Mouse (Mus musculus) embryonic facial prominence, embryonic 13.5 days (tissue): ENCODE measurements around the gene Zfyve1. TPM values are rescaled to one million over a fixed set of nuclear protein-coding genes. Genes with fewer than 3 reads are reported as not detected.
"Not testable (repeated sequence)": the region's sequence is repeated elsewhere in the genome, so short reads cannot be mapped to it uniquely, and the experiment has no call there.

Experiments
- ATAC-seq: fragments of 200-750 bp; cut with Nextera tagmentation; 2 replicates; pipeline ENCODE4 v1.8.0; 2017; ENCODE audit warnings: low read depth; ENCODE audit not compliant: insufficient number of reproducible peaks, insufficient read depth, low FRiP score, low TSS enrichment
- H3K27ac ChIP-seq: fragments of 300-500 bp; sonication (generic); 2 replicates; pipeline ENCODE4 v1.5.1; 2015; ENCODE audit warnings: moderate library complexity, mild to moderate bottlenecking, inconsistent platforms
- H3K27me3 ChIP-seq: fragments of 300-500 bp; sonication (generic); 2 replicates; pipeline ENCODE4 v1.6.1; 2015; ENCODE audit warnings: mild to moderate bottlenecking, inconsistent platforms
- H3K36me3 ChIP-seq: fragments of 300-500 bp; sonication (generic); 2 replicates; pipeline ENCODE4 v1.6.1; 2015; ENCODE audit warnings: mild to moderate bottlenecking, inconsistent platforms
- H3K4me1 ChIP-seq: fragments of 300-500 bp; sonication (generic); 2 replicates; pipeline ENCODE4 v1.6.1; 2015; ENCODE audit warnings: inconsistent platforms
- H3K4me2 ChIP-seq: fragments of 300-500 bp; sonication (generic); 2 replicates; pipeline ENCODE4 v1.6.1; 2015; ENCODE audit warnings: moderate library complexity, mild to moderate bottlenecking, inconsistent platforms
- H3K4me3 ChIP-seq: fragments of 300-500 bp; sonication (generic); 2 replicates; pipeline ENCODE4 v1.5.1; 2015; ENCODE audit warnings: mild to moderate bottlenecking, inconsistent platforms
- H3K9ac ChIP-seq: fragments of 300-500 bp; sonication (generic); 2 replicates; pipeline ENCODE4 v1.6.1; 2015; ENCODE audit warnings: mild to moderate bottlenecking, inconsistent platforms
- H3K9me3 ChIP-seq: fragments of 300-500 bp; sonication (generic); 2 replicates; pipeline ENCODE4 v1.6.1; 2016; ENCODE audit warnings: inconsistent platforms
- WGBS: fragments of 180-500 bp; shearing (Covaris S2); methylation state at CpG from one replicate; pipeline ENCODE4 v1.1.7; 2015; ENCODE audit warnings: mixed read lengths; 5-methylcytosine and 5-hydroxymethylcytosine counted together
- polyA plus RNA-seq: library from polyadenylated mRNA; unstranded; fragments of >200 nt; fragmentation: Nextera tagmentation; extraction: Ambion mirVana; gene quantifications from 2 replicates; pipeline ENCODE4 v1.2.1, GENCODE M21; 2015

The Zfyve1 gene
- polyA plus RNA-seq, result 22.5 and 26.2 TPM in 2 replicates

DNA sequence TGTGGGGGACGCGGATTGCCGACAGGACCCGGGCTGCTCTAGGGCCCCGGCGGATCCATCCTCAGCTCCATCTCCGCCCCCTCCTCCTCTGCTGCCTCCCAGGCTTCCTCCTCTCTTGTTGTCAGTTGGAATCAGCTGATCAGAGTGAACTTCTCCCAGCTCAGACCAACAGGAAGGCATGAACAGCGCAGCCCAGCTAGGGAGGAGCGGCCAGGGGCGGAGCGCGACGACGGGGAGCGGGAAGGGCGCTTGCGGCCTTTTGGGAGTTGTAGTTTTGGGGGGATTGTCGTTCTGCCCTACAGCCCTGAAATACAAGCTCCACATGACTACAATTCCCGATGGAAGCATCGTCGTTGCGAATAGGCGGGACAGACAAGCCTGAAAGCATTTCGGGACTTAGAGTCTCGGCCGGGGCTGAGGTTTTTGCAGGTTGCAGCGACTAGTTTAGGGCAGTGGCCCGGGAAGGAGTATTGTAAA lies at the start of gene Zfyve1:
Gene Zfyve1, minus strand, starts transcription at position 198 of the 477 bp plus-strand sequence.
- peak within 1 kb of the TSS; percentile 92 for H3K27ac ChIP-seq
- H3K9me3 ChIP-seq, result no peaks in the 10 kb centered on the region
- H3K4me2 ChIP-seq, result peak within 1 kb of the TSS; percentile 61
- peak within 1 kb of the TSS; percentile 97 for H3K9ac ChIP-seq
- peak within 1 kb of the TSS; percentile 95 for H3K4me3 ChIP-seq
- H3K4me1 ChIP-seq, result peaks cover 20% of the 10 kb centered on the region
- WGBS, result under 1% methylated on average over 27 of the region's 28 CpGs
- H3K36me3 ChIP-seq, result peaks cover 26% of the 10 kb centered on the region
- H3K27me3 ChIP-seq, result no peaks in the 10 kb centered on the region
- ATAC-seq, result peak; percentile 96

GRCm38 (mm10) chr12:83643116-83643515 lies 46.1 kb upstream of the Zfyve1 start:
- no peak for ATAC-seq
- no peak overlapping the region for H3K4me2 ChIP-seq
- H3K36me3 ChIP-seq, result peaks cover 68% of the 10 kb centered on the region
- H3K4me1 ChIP-seq, result no peaks in the 10 kb centered on the region
- WGBS, result 85% methylated on average over 1 of the region's 1 CpGs
- H3K27ac ChIP-seq, result no peak overlapping the region
- no peaks in the 10 kb centered on the region for H3K27me3 ChIP-seq
- no peak overlapping the region for H3K4me3 ChIP-seq
- no peaks in the 10 kb centered on the region for H3K9me3 ChIP-seq
- H3K9ac ChIP-seq, result no peak overlapping the region

- Histone ChIP-seq H3K9ac (no peak overlapping the region), H3K36me3 (peaks cover 73% of the 10 kb centered on the region)
- WGBS, result 95% methylated on average over 2 of the region's 2 CpGs
Measured at GRCm38 (mm10) chr12:83641233-83641632, 44.2 kb upstream of the Zfyve1 start.

GRCm38 (mm10) chr12:83633807-83634206 lies 36.8 kb upstream of the Zfyve1 start:
- Histone ChIP-seq H3K4me3 (peak overlapping the region; percentile 19; the same call in 1 of the 2 replicates), H3K4me1 (peaks cover 5% of the 10 kb centered on the region; the same call in 1 of the 2 replicates), H3K27me3 (no peaks in the 10 kb centered on the region), H3K36me3 (peaks cover 26% of the 10 kb centered on the region), H3K4me2 (peak overlapping the region; percentile 70), H3K9me3 (no peaks in the 10 kb centered on the region), H3K9ac (no peak overlapping the region), H3K27ac (no peak overlapping the region)
- WGBS, result 38% methylated on average over 2 of the region's 2 CpGs
- ATAC-seq, result no peak

More at GRCm38 (mm10) chr12:83641233-83641632, 44.2 kb upstream of the Zfyve1 start:
- no peaks in the 10 kb centered on the region for H3K4me1 ChIP-seq
- H3K9me3 ChIP-seq, result no peaks in the 10 kb centered on the region
- no peak for ATAC-seq
- H3K4me2 ChIP-seq, result no peak overlapping the region
- no peak overlapping the region for H3K27ac ChIP-seq
- H3K27me3 ChIP-seq, result no peaks in the 10 kb centered on the region
- H3K4me3 ChIP-seq, result no peak overlapping the region

DNA sequence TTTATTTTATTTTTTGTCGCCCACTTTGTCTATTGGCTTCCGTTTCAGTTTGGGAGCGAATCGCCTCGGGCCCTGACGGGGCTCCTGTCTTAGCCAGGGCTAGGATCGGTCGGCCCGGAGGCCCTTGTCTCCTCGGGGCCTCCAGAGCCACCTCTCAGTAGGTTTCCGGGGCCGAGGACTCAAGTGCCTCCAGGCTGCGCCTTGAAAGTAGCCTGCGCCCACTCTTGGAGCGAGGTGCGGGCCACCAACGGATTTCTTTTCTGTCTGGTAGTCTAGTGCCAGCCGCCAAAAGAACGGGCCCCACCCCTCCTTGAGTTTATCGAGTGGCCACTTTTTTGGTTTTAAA lies 35.6 kb upstream of the Zfyve1 start:
- H3K27me3 ChIP-seq, result no peaks in the 10 kb centered on the region
- peak overlapping the region; percentile 70 for H3K4me2 ChIP-seq
- WGBS, result under 1% methylated on average over 20 of the region's 20 CpGs
- no peaks in the 10 kb centered on the region for H3K9me3 ChIP-seq
- peaks cover 19% of the 10 kb centered on the region for H3K36me3 ChIP-seq
- H3K4me3 ChIP-seq, result peak overlapping the region; percentile 68
- H3K4me1 ChIP-seq, result peaks cover 5% of the 10 kb centered on the region; the same call in 1 of the 2 replicates
- H3K27ac ChIP-seq, result peak overlapping the region; percentile 97
- peak overlapping the region; percentile 99 for H3K9ac ChIP-seq
- ATAC-seq, result peak; percentile 16; the same call in 1 of the 2 replicates

DNA sequence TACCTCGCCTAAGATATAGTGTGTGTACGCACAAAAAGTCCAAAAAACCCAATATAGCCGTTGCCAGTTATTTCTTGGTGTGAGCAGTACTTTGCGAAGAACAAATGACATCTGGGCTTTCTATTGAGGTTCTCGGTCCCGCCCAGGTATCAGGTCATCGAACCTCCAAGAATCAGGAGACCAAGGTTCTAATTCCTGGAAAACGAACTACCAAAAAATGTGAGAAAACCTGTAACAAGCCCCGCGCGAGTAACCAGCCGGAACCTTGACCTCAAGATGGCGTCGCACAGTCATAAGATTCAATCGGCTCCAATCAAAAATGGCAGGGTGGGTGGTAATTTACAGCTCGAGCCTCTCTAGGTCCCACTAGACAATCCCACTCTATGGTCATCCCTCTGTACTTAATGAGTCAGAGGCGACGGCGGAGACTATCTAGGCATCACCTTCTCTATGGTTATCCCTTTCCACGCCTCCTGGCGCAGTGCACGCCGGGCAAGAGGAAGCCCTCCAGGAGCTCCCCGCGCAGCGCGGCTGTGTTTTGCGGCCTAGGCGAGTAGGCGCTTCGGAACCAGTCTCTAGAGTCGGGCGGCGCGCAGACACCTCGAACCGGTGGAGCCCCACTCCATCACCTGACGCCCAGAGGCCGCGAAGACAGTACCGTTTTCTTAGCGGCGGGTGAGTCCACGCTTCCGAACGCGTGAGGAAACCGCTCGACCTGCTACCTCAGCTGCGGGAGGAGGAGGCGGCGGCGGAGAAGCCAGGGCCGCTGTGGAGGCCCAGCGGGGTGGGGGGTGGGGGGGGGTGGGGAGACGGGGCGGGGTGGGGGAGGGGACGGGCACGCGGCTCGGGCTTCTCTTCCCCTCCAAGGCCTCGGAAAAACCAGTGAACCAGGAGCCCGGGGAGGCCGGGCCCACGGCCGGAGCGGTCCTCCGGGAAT lies 35.0 kb upstream of the Zfyve1 start:
- peak overlapping the region; percentile 70 for H3K4me2 ChIP-seq
- H3K27ac ChIP-seq, result peak overlapping the region; percentile 97
- ATAC-seq, result peak; percentile 100
- no peaks in the 10 kb centered on the region for H3K27me3 ChIP-seq
- H3K4me1 ChIP-seq, result peaks cover 5% of the 10 kb centered on the region; the same call in 1 of the 2 replicates
- peak overlapping the region; percentile 99 for H3K9ac ChIP-seq
- WGBS, result under 1% methylated on average over 58 of the region's 68 CpGs
- no peaks in the 10 kb centered on the region for H3K9me3 ChIP-seq
- H3K36me3 ChIP-seq, result peaks cover 13% of the 10 kb centered on the region
- peak overlapping the region; percentile 68 for H3K4me3 ChIP-seq

- peak within 1 kb of the TSS; percentile 68 for H3K4me3 ChIP-seq
- ATAC-seq, H3K36me3 ChIP-seq, H3K4me1 ChIP-seq, H3K27me3 ChIP-seq, H3K9me3 ChIP-seq: not testable (repeated sequence)
- peak within 1 kb of the TSS; percentile 97 for H3K27ac ChIP-seq
- peak within 1 kb of the TSS; percentile 99 for H3K9ac ChIP-seq
- peak within 1 kb of the TSS; percentile 67 for H3K4me2 ChIP-seq
- no CpG with 5 or more reads among the region's 5 CpGs for WGBS
Measured at GRCm38 (mm10) chr12:83630936-83631335, 33.9 kb upstream of the Zfyve1 start, which contains the start of gene Rbm25. Gene Rbm25 (plus strand): TSS chr12:83631236.

DNA sequence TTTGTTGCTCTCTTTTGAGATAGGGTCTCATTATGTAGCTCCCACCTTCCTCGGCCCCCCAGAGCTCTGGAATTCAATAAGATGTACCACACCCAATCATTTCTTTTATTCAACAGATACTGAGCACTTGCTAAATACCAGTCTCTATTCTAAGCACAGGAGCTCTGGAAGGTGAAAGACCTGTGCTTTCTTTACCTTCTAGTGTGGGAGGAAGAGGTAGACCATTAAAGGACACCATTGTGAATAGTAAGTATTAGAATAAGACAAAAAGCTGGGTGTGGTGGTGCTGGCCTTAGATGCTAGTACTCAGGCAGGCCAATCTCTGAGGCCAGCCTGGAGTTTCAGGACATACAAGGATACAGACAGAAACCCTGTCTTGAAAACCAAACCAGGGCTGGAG lies 27.3 kb upstream of the Zfyve1 start:
- Histone ChIP-seq H3K36me3 (no peaks in the 10 kb centered on the region), H3K4me3 (no peak overlapping the region), H3K4me1 (no peaks in the 10 kb centered on the region), H3K9ac (no peak overlapping the region), H3K27ac (no peak overlapping the region), H3K9me3 (no peaks in the 10 kb centered on the region), H3K4me2 (no peak overlapping the region), H3K27me3 (no peaks in the 10 kb centered on the region)
- ATAC-seq, result no peak
- WGBS, result 78% methylated on average over 1 of the region's 1 CpGs

DNA sequence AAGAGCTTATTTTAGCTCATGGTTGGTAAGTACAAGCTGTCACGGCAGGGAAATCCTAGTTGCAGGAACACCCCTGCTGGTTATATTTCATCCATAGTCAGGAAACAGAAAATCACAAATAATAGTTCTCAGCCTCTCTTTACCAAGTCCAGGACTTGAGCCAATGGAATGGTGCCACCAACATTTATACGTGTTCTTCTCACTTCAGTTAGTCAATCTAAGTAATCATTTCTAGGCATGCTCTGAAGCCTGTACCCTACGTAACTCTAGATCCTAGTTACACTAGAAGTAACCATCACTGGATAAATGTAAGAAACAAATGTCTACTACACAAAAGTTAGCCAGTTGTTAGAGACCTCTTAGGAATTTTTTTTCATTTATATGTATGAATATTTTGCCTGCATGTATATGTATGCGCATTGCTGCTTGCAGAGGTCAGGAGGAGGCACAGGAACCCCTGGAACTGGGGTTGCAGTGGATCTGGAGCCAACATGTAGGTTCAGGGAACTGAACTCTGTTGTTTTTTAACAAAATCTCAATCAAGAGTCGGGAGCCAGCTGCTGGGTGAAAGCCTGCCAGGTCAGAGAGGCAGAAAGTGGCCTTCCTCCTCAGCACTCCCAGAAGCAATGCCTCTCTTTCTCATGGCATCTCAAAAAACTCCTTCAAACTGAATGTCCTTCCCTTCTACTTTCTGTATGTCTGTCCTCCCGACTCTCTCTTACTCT lies 25.2 kb upstream of the Zfyve1 start:
- H3K9ac ChIP-seq, result no peak overlapping the region
- ATAC-seq, result no peak
- H3K4me3 ChIP-seq, result no peak overlapping the region
- no peak overlapping the region for H3K27ac ChIP-seq
- H3K27me3 ChIP-seq, result no peaks in the 10 kb centered on the region
- WGBS, result 84% methylated on average over 6 of the region's 6 CpGs
- no peak overlapping the region for H3K4me2 ChIP-seq
- H3K36me3 ChIP-seq, result no peaks in the 10 kb centered on the region
- H3K4me1 ChIP-seq, result no peaks in the 10 kb centered on the region
- no peaks in the 10 kb centered on the region for H3K9me3 ChIP-seq

DNA sequence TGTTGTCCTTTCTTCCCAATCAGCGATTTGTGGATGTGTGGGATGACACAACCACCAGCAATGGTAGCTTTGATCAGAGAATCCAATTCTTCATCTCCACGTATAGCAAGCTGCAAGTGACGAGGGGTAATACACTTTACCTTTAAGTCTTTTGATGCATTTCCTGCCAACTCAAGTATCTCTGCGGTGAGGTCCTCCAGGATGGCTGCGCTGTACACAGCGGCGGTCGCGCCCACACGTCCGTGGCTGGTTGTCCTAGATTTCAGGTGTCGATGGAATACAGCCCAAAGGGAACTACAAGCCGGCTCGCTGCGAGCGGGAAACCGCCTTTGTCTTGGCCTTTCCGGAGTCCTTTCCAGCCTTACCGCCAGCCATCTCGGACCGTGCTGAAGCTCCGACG lies 23.7 kb upstream of the Zfyve1 start:
- ATAC-seq, H3K4me1 ChIP-seq, H3K9me3 ChIP-seq, H3K27me3 ChIP-seq, H3K27ac ChIP-seq, H3K9ac ChIP-seq, H3K4me2 ChIP-seq, H3K4me3 ChIP-seq, H3K36me3 ChIP-seq: not testable (repeated sequence)
- WGBS, result 68% methylated on average over 23 of the region's 23 CpGs

GRCm38 (mm10) chr12:83618981-83619380 lies 22.0 kb upstream of the Zfyve1 start:
- no peak overlapping the region for H3K9ac ChIP-seq
- H3K4me3 ChIP-seq, result no peak overlapping the region
- no peak overlapping the region for H3K27ac ChIP-seq
- H3K9me3 ChIP-seq, result no peaks in the 10 kb centered on the region
- WGBS, result 81% methylated on average over 2 of the region's 2 CpGs
- H3K4me1 ChIP-seq, result no peaks in the 10 kb centered on the region
- no peak overlapping the region for H3K4me2 ChIP-seq
- H3K36me3 ChIP-seq, result no peaks in the 10 kb centered on the region
- H3K27me3 ChIP-seq, result no peaks in the 10 kb centered on the region
- ATAC-seq, result no peak
